Mouse (Mus musculus) bone marrow macrophage, adult 2 months (primary cell): ENCODE results near the gene Fam163a.

ENCODE experiments used
- CTCF ChIP-seq: IDR thresholded peaks from 2 replicates; pipeline ENCODE4 v1.5.1; 2012; ENCODE audit warnings: low read depth, mild to moderate bottlenecking, low read length, moderate library complexity
- POLR2A ChIP-seq: IDR thresholded peaks from 2 replicates; pipeline ENCODE4 v1.6.1; 2012; ENCODE audit warnings: mild to moderate bottlenecking, low read depth, low read length, borderline replicate concordance

- no peak for TF ChIP-seq CTCF
- no peak for TF ChIP-seq POLR2A
Measured at GRCm38 (mm10) chr1:156027849-156028248, 177.0 kb downstream of the Fam163a start.
